Mouse (Mus musculus): ENCODE measurements around the gene Mip.

GRCm38 (mm10) chr10:128231146-128231545 is 5.5 kb downstream of the Mip start:
- TF ChIP-seq CTCF (IDR thresholded peaks at IDR 0.05; ENCODE audit: control insufficient read depth, insufficient read depth, low read length) (no peak), POLR2A (IDR thresholded peaks at IDR 0.05; ENCODE audit: borderline replicate concordance, control insufficient read depth, low read depth, low read length) (no peak)

Measured in bone marrow, adult 2 months (tissue).